Mouse (Mus musculus) stomach, embryonic 14.5 days (tissue): ENCODE data around the gene Socs5. TPM values are rescaled to one million over a fixed set of nuclear protein-coding genes. Genes with fewer than 3 reads are reported as not detected.

ENCODE experiments used
- ATAC-seq: fragments of 200-750 bp; cut with Nextera tagmentation; 2 replicates; pipeline ENCODE4 v1.8.0; 2017; ENCODE audit warnings: low read depth, moderate TSS enrichment; ENCODE audit not compliant: insufficient number of reproducible peaks, insufficient read depth, low FRiP score
- H3K27ac ChIP-seq: fragments of 300-500 bp; sonication (generic); 2 replicates; pipeline ENCODE4 v1.5.1; 2014; ENCODE audit warnings: mild to moderate bottlenecking, low read length, moderate library complexity, mixed read lengths
- H3K27me3 ChIP-seq: fragments of 300-500 bp; sonication (generic); 2 replicates; pipeline ENCODE4 v1.6.1; 2014; ENCODE audit warnings: low read length, control low read depth, mixed read lengths; ENCODE audit not compliant: control insufficient read depth, insufficient read depth
- H3K36me3 ChIP-seq: fragments of 300-500 bp; sonication (generic); 2 replicates; pipeline ENCODE4 v1.6.1; 2014; ENCODE audit warnings: mild to moderate bottlenecking, control low read depth, low read length, moderate library complexity, mixed read lengths; ENCODE audit not compliant: control insufficient read depth, insufficient read depth
- H3K4me1 ChIP-seq: fragments of 300-500 bp; sonication (generic); 2 replicates; pipeline ENCODE4 v1.6.1; 2014; ENCODE audit warnings: low read length, control low read depth, mixed read lengths; ENCODE audit not compliant: control insufficient read depth, insufficient read depth
- H3K4me2 ChIP-seq: fragments of 300-500 bp; sonication (generic); replicated peaks from 2 replicates; pipeline ENCODE4 v1.6.1; 2014; ENCODE audit warnings: low read depth, low read length, control low read depth
- H3K4me3 ChIP-seq: fragments of 300-500 bp; sonication (generic); 2 replicates; pipeline ENCODE4 v1.5.1; 2014; ENCODE audit warnings: low read depth, low read length, control low read depth
- H3K9ac ChIP-seq: fragments of 300-500 bp; sonication (generic); replicated peaks from 2 replicates; pipeline ENCODE4 v1.6.1; 2014; ENCODE audit warnings: low read depth, mild to moderate bottlenecking, control low read depth, low read length, moderate library complexity, mixed read lengths
- H3K9me3 ChIP-seq: fragments of 300-500 bp; sonication (generic); 2 replicates; pipeline ENCODE4 v1.6.1; 2016; ENCODE audit warnings: low read depth, low read length, control low read depth; ENCODE audit not compliant: control insufficient read depth
- WGBS: fragments of 180-500 bp; shearing (Covaris S2); extraction: QIAGEN DNeasy Blood & Tissue Kit; methylation state at CpG from one replicate; pipeline ENCODE4 v1.1.7; 2014; 5-methylcytosine and 5-hydroxymethylcytosine counted together
- polyA plus RNA-seq: library from polyadenylated mRNA; unstranded; fragments of >200 nt; fragmentation: Nextera tagmentation; extraction: Ambion mirVana; gene quantifications from 2 replicates; pipeline ENCODE4 v1.2.1, GENCODE M21; 2014

Socs5 gene
- polyA plus RNA-seq, 1 experiment from 2014 or later = 15.9 TPM

DNA sequence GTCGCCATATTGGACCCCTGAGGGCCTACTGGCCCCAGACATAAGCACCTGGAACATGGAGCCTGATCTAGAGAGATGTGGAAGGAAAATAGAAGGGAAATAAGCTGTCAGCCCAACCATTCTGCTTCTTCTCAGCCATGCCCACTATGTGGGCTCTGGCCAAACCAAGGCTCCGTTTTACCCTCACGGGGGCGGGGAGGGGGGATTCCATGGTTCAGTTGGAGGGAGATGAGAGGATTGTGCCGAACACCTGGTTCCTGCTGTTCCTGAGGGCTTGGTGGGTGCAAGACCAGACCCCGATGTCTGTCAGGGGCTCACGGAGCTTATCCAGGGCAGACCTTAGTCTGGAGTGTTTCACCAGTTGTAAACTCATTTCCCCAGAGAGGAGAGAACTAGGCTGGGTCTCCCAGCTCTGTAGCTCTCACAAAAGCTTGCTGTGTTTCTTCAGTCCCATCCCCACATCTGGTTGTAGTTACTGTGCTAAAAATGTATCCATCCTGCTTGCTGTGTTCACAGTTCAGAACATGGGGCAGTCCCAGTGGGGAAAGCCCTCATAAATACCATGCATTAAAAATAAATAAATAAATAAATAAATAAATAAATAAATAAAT is 56.9 kb downstream of the Socs5 start:
- Histone ChIP-seq H3K36me3 (no peaks in the 10 kb centered on the region), H3K27ac (no peak overlapping the region), H3K4me2 (no peak overlapping the region), H3K9me3 (no peaks in the 10 kb centered on the region), H3K4me3 (no peak overlapping the region), H3K27me3 (no peaks in the 10 kb centered on the region), H3K9ac (no peak overlapping the region), H3K4me1 (no peaks in the 10 kb centered on the region)
- 84% methylated on average over 7 of the region's 7 CpGs for WGBS
- ATAC-seq = no peak

DNA sequence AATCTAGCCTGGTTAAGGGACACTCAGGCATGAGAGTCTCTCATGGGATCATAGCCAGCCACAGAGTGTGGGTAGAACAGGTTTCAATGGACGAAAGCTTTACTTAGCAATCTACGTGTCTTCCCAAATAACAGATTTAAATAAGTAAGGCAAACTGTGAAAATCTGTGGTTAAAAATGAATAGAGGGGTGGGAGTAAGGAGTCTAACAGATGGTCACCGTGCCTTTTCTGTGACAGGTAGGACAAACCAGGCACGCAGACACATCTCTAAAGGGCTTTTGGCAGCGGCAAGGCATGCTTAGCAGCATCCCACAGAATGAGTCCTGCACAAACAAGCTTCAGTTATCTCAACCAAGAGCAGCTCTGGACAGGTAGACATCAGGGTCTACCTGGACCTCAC is 59.9 kb downstream of the Socs5 start:
- H3K4me3 ChIP-seq = no peak overlapping the region
- 88% methylated on average over 5 of the region's 5 CpGs for WGBS
- H3K27ac ChIP-seq = no peak overlapping the region
- no peak overlapping the region for H3K4me2 ChIP-seq
- no peaks in the 10 kb centered on the region for H3K4me1 ChIP-seq
- no peak for ATAC-seq
- no peak overlapping the region for H3K9ac ChIP-seq
- no peaks in the 10 kb centered on the region for H3K9me3 ChIP-seq
- no peaks in the 10 kb centered on the region for H3K27me3 ChIP-seq
- H3K36me3 ChIP-seq = no peaks in the 10 kb centered on the region

DNA sequence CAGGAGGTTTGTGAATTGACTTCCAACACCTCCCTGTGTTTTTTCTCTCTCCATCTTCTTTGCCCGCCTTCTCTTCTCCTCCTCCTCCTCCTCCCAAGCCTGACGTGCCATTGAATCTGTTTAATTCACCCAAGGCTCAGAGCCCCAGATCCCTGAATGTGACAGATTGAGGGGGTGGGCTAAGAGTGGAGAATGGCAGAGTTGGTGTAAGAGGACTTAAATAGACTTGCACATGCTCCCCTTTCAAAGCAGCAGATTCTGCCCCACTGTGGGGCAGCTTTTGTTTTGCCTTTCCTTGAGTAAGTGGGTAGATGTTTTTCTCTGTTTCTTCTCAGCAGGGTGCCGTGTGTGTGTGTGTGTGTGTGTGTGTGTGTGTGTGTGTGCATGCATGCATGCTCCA is 61.6 kb downstream of the Socs5 start:
- no peak overlapping the region for H3K27ac ChIP-seq
- no peak overlapping the region for H3K9ac ChIP-seq
- peaks cover 5% of the 10 kb centered on the region; the same call in 1 of the 2 replicates for H3K9me3 ChIP-seq
- no peak for ATAC-seq
- H3K4me2 ChIP-seq = no peak overlapping the region
- WGBS = 67% methylated on average over 3 of the region's 3 CpGs
- no peaks in the 10 kb centered on the region for H3K36me3 ChIP-seq
- H3K27me3 ChIP-seq = no peaks in the 10 kb centered on the region
- H3K4me1 ChIP-seq = no peaks in the 10 kb centered on the region
- no peak overlapping the region for H3K4me3 ChIP-seq

DNA sequence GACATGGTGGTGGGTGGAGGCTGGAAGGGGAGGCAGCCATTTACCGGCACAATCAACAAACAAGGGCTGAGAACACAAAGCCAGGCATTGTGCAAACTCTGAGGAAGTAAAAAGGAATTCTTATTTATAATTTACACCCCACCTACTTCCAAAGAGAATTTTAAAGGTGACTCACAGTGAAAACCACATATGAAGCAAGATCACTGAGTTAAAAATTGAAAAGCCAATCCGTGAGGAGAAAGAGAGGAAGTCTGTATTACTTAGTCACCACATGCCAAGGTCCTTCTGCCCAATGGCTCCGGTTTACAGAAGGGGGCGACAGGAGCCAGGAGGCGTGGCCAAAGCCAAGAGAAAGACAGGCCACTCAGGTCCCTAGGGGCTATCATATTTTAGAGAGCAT is 62.9 kb downstream of the Socs5 start:
- 44% methylated on average over 5 of the region's 5 CpGs for WGBS
- Histone ChIP-seq H3K4me1 (no peaks in the 10 kb centered on the region), H3K9ac (no peak overlapping the region), H3K27ac (no peak overlapping the region), H3K9me3 (peaks cover 5% of the 10 kb centered on the region; the same call in 1 of the 2 replicates), H3K36me3 (no peaks in the 10 kb centered on the region), H3K27me3 (no peaks in the 10 kb centered on the region), H3K4me3 (no peak overlapping the region), H3K4me2 (no peak overlapping the region)
- ATAC-seq = no peak

GRCm38 (mm10) chr17:87172031-87172430 is 64.6 kb downstream of the Socs5 start:
- Histone ChIP-seq H3K9me3 (peaks cover 5% of the 10 kb centered on the region; the same call in 1 of the 2 replicates), H3K4me3 (no peak overlapping the region), H3K4me2 (no peak overlapping the region), H3K36me3 (no peaks in the 10 kb centered on the region), H3K27me3 (no peaks in the 10 kb centered on the region), H3K4me1 (peaks cover 6% of the 10 kb centered on the region; the same call in 1 of the 2 replicates), H3K9ac (no peak overlapping the region), H3K27ac (no peak overlapping the region)
- ATAC-seq = no peak
- WGBS = 76% methylated on average over 3 of the region's 3 CpGs

- H3K27me3 ChIP-seq = no peaks in the 10 kb centered on the region
- no peak overlapping the region for H3K4me3 ChIP-seq
- H3K9ac ChIP-seq = no peak overlapping the region
- no peaks in the 10 kb centered on the region for H3K36me3 ChIP-seq
- no peak for ATAC-seq
- peaks cover 5% of the 10 kb centered on the region; the same call in 1 of the 2 replicates for H3K9me3 ChIP-seq
- 92% methylated on average over 2 of the region's 2 CpGs for WGBS
- H3K4me2 ChIP-seq = no peak overlapping the region
- H3K27ac ChIP-seq = no peak overlapping the region
- H3K4me1 ChIP-seq = peaks cover 12% of the 10 kb centered on the region
These were observed 66.5 kb downstream of the Socs5 start for GRCm38 (mm10) chr17:87173966-87174365.

- Histone ChIP-seq H3K4me3 (no peak overlapping the region), H3K9me3 (peaks cover 5% of the 10 kb centered on the region; the same call in 1 of the 2 replicates), H3K36me3 (no peaks in the 10 kb centered on the region), H3K9ac (no peak overlapping the region), H3K4me2 (no peak overlapping the region), H3K27me3 (no peaks in the 10 kb centered on the region), H3K27ac (no peak overlapping the region), H3K4me1 (peaks cover 17% of the 10 kb centered on the region)
- WGBS = 63% methylated on average over 9 of the region's 9 CpGs
- ATAC-seq = no peak
These were observed 67.3 kb downstream of the Socs5 start for GRCm38 (mm10) chr17:87174651-87175331.

- H3K4me3 ChIP-seq = no peak overlapping the region
- H3K27me3 ChIP-seq = no peaks in the 10 kb centered on the region
- peaks cover 17% of the 10 kb centered on the region for H3K4me1 ChIP-seq
- no peak overlapping the region for H3K9ac ChIP-seq
- no peaks in the 10 kb centered on the region for H3K36me3 ChIP-seq
- H3K4me2 ChIP-seq = no peak overlapping the region
- peaks cover 5% of the 10 kb centered on the region; the same call in 1 of the 2 replicates for H3K9me3 ChIP-seq
- ATAC-seq = no peak
- no peak overlapping the region for H3K27ac ChIP-seq
- WGBS = 56% methylated on average over 17 of the region's 17 CpGs
These were observed 68.9 kb downstream of the Socs5 start for GRCm38 (mm10) chr17:87176066-87177012.
